Mouse (Mus musculus) adrenal gland, adult 8-10 months (tissue): Measurements from ENCODE around the gene Crebzf. TPM values are rescaled to one million over a fixed set of nuclear protein-coding genes. Genes with fewer than 3 reads are reported as not detected.

Experiments
- DNase-seq: peaks from one replicate; pipeline ENCODE4 v3.0.0; 2022
- total RNA-seq, 4 experiments: library from RNA; stranded (reverse); gene quantifications; 2 replicates each; pipeline ENCODE4 v1.2.4; 2022

The Crebzf gene
- total RNA-seq, 4 experiments from 2014 or later: 71.2 to 96.7 (median 93.8) TPM

- DNase-seq: peak; percentile 26
Measured at GRCm38 (mm10) chr7:90476313-90477245, 34.0 kb downstream of the Crebzf start, which contains the start of gene Dlg2. Gene Dlg2, plus strand, starts transcription at chr7:90476672.

- DNase-seq: no peak
Measured at GRCm38 (mm10) chr7:90482607-90483006, 40.1 kb downstream of the Crebzf start.

Other genes starting within 250 kb of the Crebzf start
- not detected for gene Ccdc83, start 177.0 kb upstream of the Crebzf start, total RNA-seq
- gene Sytl2, start 140.5 kb upstream of the Crebzf start, total RNA-seq: 1 to 10 TPM; 4.1 to 7.1 (median 6.0) TPM
- gene Ccdc89, start 16.2 kb upstream of the Crebzf start, total RNA-seq: 1 to 10 TPM in 1 of 4 experiments, under 1 TPM in 3; 0.35 to 1.1 (median 0.52) TPM
- gene Tmem126a, start 14.5 kb downstream of the Crebzf start, total RNA-seq: 10 to 100 TPM; 48.3 to 65.2 (median 59.5) TPM
- gene Tmem126b, start 33.3 kb downstream of the Crebzf start, total RNA-seq: 10 to 100 TPM; 23.0 to 27.5 (median 24.6) TPM
- gene Dlg2, start 33.9 kb downstream of the Crebzf start, total RNA-seq: 100 to 1,000 TPM; 134 to 175 (median 151) TPM